Mouse (Mus musculus) cerebellum, postnatal 25 days (tissue): ENCODE data around the gene Prpf4.

Source experiments
- DNase-seq, 2 experiments: peaks; one replicate each; pipeline ENCODE4 v3.0.0; 2021; ENCODE audit warnings: mixed read lengths in 2 of 2

The Prpf4 gene

GRCm38 (mm10) chr4:62437256-62437778 is 28.7 kb downstream of the Prpf4 start:
- no peak for DNase-seq

GRCm38 (mm10) chr4:62437871-62438270 is 29.3 kb downstream of the Prpf4 start:
- DNase-seq = no peak

GRCm38 (mm10) chr4:62439793-62440192 is 31.2 kb downstream of the Prpf4 start:
- DNase-seq = no peak

GRCm38 (mm10) chr4:62440544-62440943 is 31.9 kb downstream of the Prpf4 start:
- peak; percentile 86 to 88 for DNase-seq

- DNase-seq = peak in 1 of 2 experiments; percentile 16
These were observed 32.4 kb downstream of the Prpf4 start for GRCm38 (mm10) chr4:62440986-62441385.

- peak; percentile 38 to 61 for DNase-seq
These were observed 46.4 kb downstream of the Prpf4 start for GRCm38 (mm10) chr4:62454995-62455394.

- no peak for DNase-seq
These were observed 50.5 kb downstream of the Prpf4 start for GRCm38 (mm10) chr4:62459081-62459480.

- no peak for DNase-seq
These were observed 51.8 kb downstream of the Prpf4 start for GRCm38 (mm10) chr4:62460348-62460747.

- no peak for DNase-seq
These were observed 54.5 kb downstream of the Prpf4 start for GRCm38 (mm10) chr4:62463124-62463523.

GRCm38 (mm10) chr4:62468158-62468557 is 59.6 kb downstream of the Prpf4 start:
- DNase-seq = no peak

GRCm38 (mm10) chr4:62470598-62471051 is 62.0 kb downstream of the Prpf4 start, which contains the start of gene Wdr31:
Wdr31 (minus strand) TSS chr4:62470896.
- DNase-seq = peak; percentile 87 to 88

GRCm38 (mm10) chr4:62472071-62472470 is 63.5 kb downstream of the Prpf4 start:
- no peak for DNase-seq

GRCm38 (mm10) chr4:62475131-62475530 is 66.5 kb downstream of the Prpf4 start:
- DNase-seq = no peak

- DNase-seq = no peak
These were observed 67.2 kb downstream of the Prpf4 start for GRCm38 (mm10) chr4:62475793-62476192.
